8 mouse cellular contexts compared by ENCODE assay signal in the genomic region with DNA sequence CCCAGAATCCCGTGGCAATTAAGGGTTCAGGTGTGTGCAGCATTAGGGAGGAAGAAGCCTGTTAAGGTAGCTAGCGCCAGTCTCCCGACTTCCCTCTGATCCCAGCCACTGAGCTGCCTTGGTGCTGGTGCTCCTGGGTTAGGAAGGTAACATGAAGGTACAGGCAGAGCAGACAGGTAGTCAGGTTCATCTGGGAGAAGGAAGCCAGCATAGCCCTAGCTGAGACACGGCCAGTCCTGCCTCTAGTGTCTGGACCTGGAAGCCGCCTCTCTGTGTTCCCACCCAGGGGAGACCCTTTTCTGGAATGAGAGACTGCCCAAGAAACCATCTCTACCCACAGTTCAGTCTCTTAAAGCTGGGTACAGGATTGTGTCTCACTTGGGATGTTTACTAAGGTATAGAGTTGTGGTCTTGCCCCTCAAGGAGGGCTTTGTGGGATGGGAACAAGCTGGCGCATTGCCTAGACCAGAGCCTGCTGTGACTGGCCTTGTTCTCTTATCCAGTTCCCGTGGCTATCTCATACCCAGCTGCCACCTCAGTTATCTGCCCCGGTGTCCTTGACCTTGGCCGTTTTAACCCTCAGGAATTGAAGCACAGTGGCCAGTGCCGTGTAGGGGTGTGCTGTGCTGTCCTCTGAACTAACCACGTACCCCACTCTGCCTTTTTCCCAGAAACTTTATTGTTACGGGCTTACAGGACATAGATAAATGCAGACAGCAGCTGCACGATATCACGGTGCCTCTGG. TPM values are rescaled to one million over a fixed set of nuclear protein-coding genes. Genes with fewer than 3 reads are reported as not detected.
DNase-seq lines count a peak whose midpoint lies in the region; ATAC-seq lines count a peak whose summit lies in the region.

No protein-coding gene starts in this region.

- intact Hi-C loops in left cerebral cortex, postnatal 4 days (cut with DNase I) = no loop called here

- 90% methylated on average over 14 of the region's 14 CpGs for WGBS in kidney, embryonic 15.5 days
- 90% methylated on average over 14 of the region's 14 CpGs for WGBS in embryonic facial prominence, embryonic 11.5 days
- WGBS in neural tube, embryonic 12.5 days = 90% methylated on average over 14 of the region's 14 CpGs

- H3K4me1 ChIP-seq in kidney, embryonic 15.5 days = peaks cover 12% of the 10 kb centered on the region
- peaks cover 4% of the 10 kb centered on the region for H3K4me1 ChIP-seq in embryonic facial prominence, embryonic 11.5 days (ENCODE audit: control insufficient read depth, insufficient read depth, low read length)
- peaks cover 11% of the 10 kb centered on the region for H3K4me1 ChIP-seq in neural tube, embryonic 12.5 days

- H3K9ac ChIP-seq in kidney, embryonic 15.5 days = 0 out of 2 replicates have a peak overlapping the region, but pooled peaks have one; percentile 89
- H3K9ac ChIP-seq in embryonic facial prominence, embryonic 11.5 days (replicated peaks; ENCODE audit: low read length) = no peak overlapping the region
- H3K9ac ChIP-seq in neural tube, embryonic 12.5 days = peak overlapping the region; percentile 95; the same call in 1 of the 2 replicates

- H3K27ac ChIP-seq in kidney, embryonic 15.5 days = no peak overlapping the region
- H3K27ac ChIP-seq in embryonic facial prominence, embryonic 11.5 days (replicated peaks; ENCODE audit: low read depth, low read length) = no peak overlapping the region
- H3K27ac ChIP-seq in neural tube, embryonic 12.5 days = no peak overlapping the region

- no peak for ATAC-seq in kidney, embryonic 15.5 days (replicated peaks; ENCODE audit: low FRiP score)
- no peak for ATAC-seq in embryonic facial prominence, embryonic 11.5 days (replicated peaks; ENCODE audit: insufficient number of reproducible peaks, low FRiP score, low TSS enrichment, low read depth)
- no peak for ATAC-seq in neural tube, embryonic 12.5 days (ENCODE audit: low FRiP score, low read depth)

- no peaks in the 10 kb centered on the region for H3K9me3 ChIP-seq in kidney, embryonic 15.5 days (replicated peaks)
- no peaks in the 10 kb centered on the region for H3K9me3 ChIP-seq in embryonic facial prominence, embryonic 11.5 days (replicated peaks; ENCODE audit: control insufficient read depth, low read length)
- H3K9me3 ChIP-seq in neural tube, embryonic 12.5 days = no peaks in the 10 kb centered on the region

- H3K27me3 ChIP-seq in kidney, embryonic 15.5 days = no peaks in the 10 kb centered on the region
- no peaks in the 10 kb centered on the region for H3K27me3 ChIP-seq in embryonic facial prominence, embryonic 11.5 days (ENCODE audit: control insufficient read depth, insufficient read depth, low read length)
- no peaks in the 10 kb centered on the region for H3K27me3 ChIP-seq in neural tube, embryonic 12.5 days (replicated peaks)

- H3K36me3 ChIP-seq in kidney, embryonic 15.5 days = peaks cover 42% of the 10 kb centered on the region
- peaks cover 4% of the 10 kb centered on the region; the same call in 1 of the 2 replicates for H3K36me3 ChIP-seq in embryonic facial prominence, embryonic 11.5 days (replicated peaks; ENCODE audit: control insufficient read depth, insufficient read depth, low read depth, low read length)
- H3K36me3 ChIP-seq in neural tube, embryonic 12.5 days = peaks cover 42% of the 10 kb centered on the region

- no peak for DNase-seq in kidney, postnatal 4 days
- DNase-seq in embryonic facial prominence, embryonic 11.5 days (ENCODE audit: low spot score) = no peak
- DNase-seq in induced T-regulatory cell, adult 2 months (ENCODE audit: low read depth) = peak; percentile 16
- DNase-seq in MN1 (ENCODE audit: low spot score) = no peak
- no peak for DNase-seq in left cerebral cortex, adult 9 months (ENCODE audit: low spot score in 2 of 2)
- no peak for DNase-seq in left cerebral cortex, postnatal 4 days

- peak overlapping the region; percentile 95 for H3K4me2 ChIP-seq in kidney, embryonic 15.5 days
- H3K4me2 ChIP-seq in embryonic facial prominence, embryonic 11.5 days (ENCODE audit: low read depth, low read length) = peak overlapping the region; percentile 72
- H3K4me2 ChIP-seq in neural tube, embryonic 12.5 days (replicated peaks) = peak overlapping the region; percentile 91

- peak overlapping the region; percentile 99 for H3K4me3 ChIP-seq in kidney, embryonic 15.5 days (replicated peaks)
- peak overlapping the region; percentile 92; the same call in 1 of the 2 replicates for H3K4me3 ChIP-seq in embryonic facial prominence, embryonic 11.5 days (ENCODE audit: low read depth, low read length)
- H3K4me3 ChIP-seq in neural tube, embryonic 12.5 days = no peak overlapping the region; the same call in 1 of the 2 replicates

RNA-seq across cellular contexts. Expression of a gene that starts 8.9 kb away (rescaled TPM):
- 145 and 154 TPM in 2 replicates for polyA plus RNA-seq in kidney, embryonic 15.5 days (2015; fragmentation: Nextera tagmentation; extraction: Ambion mirVana)
- polyA plus RNA-seq in embryonic facial prominence, embryonic 11.5 days (2014; fragmentation: Nextera tagmentation; extraction: Ambion mirVana) = 177 and 186 TPM in 2 replicates
- polyA plus RNA-seq in neural tube, embryonic 12.5 days (2016; fragmentation: Nextera tagmentation; extraction: Ambion mirVana) = 190 and 210 TPM in 2 replicates
- total RNA-seq in left cerebral cortex, postnatal 4 days (2021) = 10 to 100 TPM; 69.0 to 79.9 TPM
